Mouse (Mus musculus) myocyte (in vitro differentiated cells): ENCODE data around the gene Ripor2.

Experiments
- CEBPB ChIP-seq: IDR thresholded peaks from 2 replicates; pipeline ENCODE4 v1.6.1; 2011; ENCODE audit warnings: mild to moderate bottlenecking, moderate library complexity; ENCODE audit not compliant: poor library complexity, insufficient read depth, severe bottlenecking
- MAX ChIP-seq: IDR thresholded peaks from one replicate; pipeline ENCODE4 v1.6.1; 2011; ENCODE audit warnings: low read depth, mild to moderate bottlenecking, control low read depth
- MYOD1 ChIP-seq, 3 experiments: IDR thresholded peaks; one replicate each; pipeline ENCODE4 v1.6.1; 2011; ENCODE audit warnings: control low read depth in 2 of 3, low read depth in 2 of 3, mild to moderate bottlenecking in 2 of 3, moderate library complexity in 1 of 3; ENCODE audit not compliant: insufficient read length in 2 of 3, control insufficient read depth in 1 of 3
- POLR2A ChIP-seq: IDR thresholded peaks from one replicate; pipeline ENCODE4 v1.6.1; 2011; ENCODE audit warnings: low read depth, mild to moderate bottlenecking, control low read depth, moderate library complexity; ENCODE audit not compliant: insufficient read length
- POLR2AphosphoS2 ChIP-seq: IDR thresholded peaks from one replicate; pipeline ENCODE4 v1.6.1; 2011; ENCODE audit warnings: low read depth, control low read depth; ENCODE audit not compliant: insufficient read length
- REST ChIP-seq: IDR thresholded peaks from one replicate; pipeline ENCODE4 v1.6.1; 2011; ENCODE audit warnings: mild to moderate bottlenecking, control low read depth, moderate library complexity; ENCODE audit not compliant: insufficient read depth, insufficient read length
- SRF ChIP-seq: IDR thresholded peaks from one replicate; pipeline ENCODE4 v1.6.1; 2011; ENCODE audit warnings: low read depth; ENCODE audit not compliant: control insufficient read depth, insufficient read length
- TCF12 ChIP-seq: IDR thresholded peaks from one replicate; pipeline ENCODE4 v1.6.1; 2011; ENCODE audit warnings: mild to moderate bottlenecking, control low read depth; ENCODE audit not compliant: poor library complexity, insufficient read depth, severe bottlenecking
- USF1 ChIP-seq: IDR thresholded peaks from one replicate; pipeline ENCODE4 v1.6.1; 2011; ENCODE audit warnings: low read depth, mild to moderate bottlenecking, control low read depth, moderate library complexity

DNA sequence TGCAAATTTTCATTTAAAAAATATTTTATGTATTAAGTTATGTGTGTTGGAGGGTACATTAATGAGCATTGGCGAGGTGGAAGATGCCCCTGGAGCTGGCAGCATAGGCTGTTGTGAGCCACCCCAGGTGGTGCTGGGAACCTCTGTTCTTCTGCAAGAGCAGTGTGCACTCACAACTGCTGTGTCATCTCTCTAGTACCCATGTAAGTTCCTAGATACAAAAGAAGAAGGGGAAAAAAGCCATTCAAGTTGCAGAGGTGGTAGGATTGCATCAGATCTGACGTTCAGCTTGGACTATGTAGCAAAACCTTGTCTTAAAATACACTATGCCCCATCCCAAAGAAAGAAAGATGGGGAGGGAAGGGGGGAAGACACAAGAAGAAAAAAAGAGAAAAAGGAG lies 65.5 kb downstream of the Ripor2 start:
- TF ChIP-seq MAX (no peak), POLR2AphosphoS2 (no peak), POLR2A (no peak), CEBPB (no peak), REST (no peak), TCF12 (no peak), USF1 (no peak), MYOD1 (IDR thresholded peaks at IDR 0.05; ENCODE audit: control insufficient read depth in 1 of 3, insufficient read length in 2 of 3, low read depth in 2 of 3) (no peak), SRF (no peak)
